Mouse (Mus musculus): ENCODE measurements at regions not wholly inside any gene's neighbourhood (a gene's known extent, or its start where the extent isn't known, plus 50 kb on each side); places are given as distances from the start of the nearest gene placed in this dataset.

DNA sequence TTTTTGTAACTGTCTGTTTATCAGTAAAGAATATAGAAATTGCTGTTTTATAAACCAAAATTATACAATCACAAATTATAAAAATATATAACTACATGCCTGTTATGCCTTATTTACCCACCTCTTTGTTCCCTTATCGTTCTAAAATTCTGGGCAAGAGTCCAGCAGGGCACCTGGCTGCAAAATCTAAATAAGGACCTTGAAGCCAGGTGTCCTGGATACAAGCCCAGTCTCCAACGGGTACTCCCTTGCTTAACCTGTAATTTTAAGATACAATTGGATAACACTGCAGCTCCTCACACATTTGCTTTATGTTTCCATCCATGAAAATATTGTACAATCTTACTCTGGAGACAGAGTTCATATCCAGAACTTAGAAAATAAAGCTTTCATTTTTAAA is 635.8 kb downstream of the Ube2dnl2 start:
- Histone ChIP-seq H3K9me3 (ENCODE audit: low read length) (no peaks in the 10 kb centered on the region), H3K9ac (replicated peaks; ENCODE audit: low read length, poor library complexity, severe bottlenecking) (no peak overlapping the region), H3K36me3 (ENCODE audit: insufficient read depth, low read length) (no peaks in the 10 kb centered on the region), H3K27me3 (ENCODE audit: insufficient read depth, low read length) (no peaks in the 10 kb centered on the region), H3K27ac (ENCODE audit: low read depth, low read length) (no peak overlapping the region), H3K4me2 (ENCODE audit: low read depth, low read length, poor library complexity, severe bottlenecking) (no peak overlapping the region), H3K4me1 (ENCODE audit: insufficient read depth, low read length) (no peaks in the 10 kb centered on the region), H3K4me3 (ENCODE audit: low read depth, low read length) (no peak overlapping the region)
- DNase-seq (ENCODE audit: low spot score) (no peak), ATAC-seq (ENCODE audit: low FRiP score) (no peak)
- no peak for TF ChIP-seq CTCF (IDR thresholded peaks at IDR 0.05)
- 79% methylated on average over 2 of the region's 2 CpGs for WGBS

DNA sequence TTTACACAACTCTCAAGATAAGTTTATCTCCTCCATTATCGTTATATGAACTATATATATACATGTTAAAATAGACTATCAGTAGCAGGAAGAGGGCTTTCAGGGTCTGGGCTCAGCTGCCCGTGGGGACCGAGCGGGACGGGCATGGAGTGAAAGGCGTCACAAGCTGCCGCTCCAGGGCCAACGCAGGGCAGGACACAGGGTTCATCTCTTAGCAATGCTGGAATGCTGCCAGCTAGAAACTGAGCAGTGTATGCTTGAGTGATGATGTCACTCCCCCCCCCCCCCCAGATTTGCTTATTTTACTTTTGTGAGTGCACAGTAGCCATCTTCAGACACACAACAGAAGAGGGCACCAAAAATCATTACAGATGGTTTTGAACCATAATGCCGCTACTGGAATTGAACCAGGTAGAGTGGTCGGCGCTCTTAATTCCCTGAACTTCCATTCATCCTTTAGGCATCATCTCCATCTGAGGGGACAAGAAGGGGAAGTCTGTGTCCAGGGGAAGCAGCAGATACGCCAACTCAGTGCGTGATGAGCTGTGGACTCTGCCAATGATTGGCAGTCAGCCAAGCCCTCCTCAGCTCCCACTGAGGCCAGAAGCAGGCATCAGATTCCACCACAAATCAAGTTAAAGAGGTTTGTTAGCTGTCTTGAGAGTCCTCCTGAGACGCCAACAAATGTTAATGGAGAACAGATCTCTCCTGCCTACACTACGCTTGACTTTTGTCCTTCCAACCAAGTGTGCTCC is 678.9 kb downstream of the Ube2dnl2 start:
- H3K4me1 ChIP-seq (ENCODE audit: insufficient read depth, low read length): no peaks in the 10 kb centered on the region
- no peaks in the 10 kb centered on the region for H3K27me3 ChIP-seq (ENCODE audit: insufficient read depth, low read length)
- 94% methylated on average over 15 of the region's 15 CpGs for WGBS
- no peak overlapping the region for H3K9ac ChIP-seq (replicated peaks; ENCODE audit: low read length, poor library complexity, severe bottlenecking)
- no peaks in the 10 kb centered on the region for H3K9me3 ChIP-seq (ENCODE audit: low read length)
- H3K27ac ChIP-seq (ENCODE audit: low read depth, low read length): no peak overlapping the region
- TF ChIP-seq CTCF (IDR thresholded peaks at IDR 0.05): no peak
- DNase-seq (ENCODE audit: low spot score): peak; percentile 35
- ATAC-seq (ENCODE audit: low FRiP score): no peak
- no peak overlapping the region for H3K4me2 ChIP-seq (ENCODE audit: low read depth, low read length, poor library complexity, severe bottlenecking)
- no peaks in the 10 kb centered on the region for H3K36me3 ChIP-seq (ENCODE audit: insufficient read depth, low read length)
- no peak overlapping the region for H3K4me3 ChIP-seq (ENCODE audit: low read depth, low read length)
